Mouse (Mus musculus) lung, embryonic 14.5 days (tissue): ENCODE measurements at regions not wholly inside any gene's neighbourhood (a gene's known extent, or its start where the extent isn't known, plus 50 kb on each side); places are given as distances from the start of the nearest gene placed in this dataset.
A peak's percentile ranks its signal among the peaks of the same experiment; 100 is the strongest.

ENCODE experiments used
- ATAC-seq: fragments of 200-750 bp; cut with Nextera tagmentation; 2 replicates; pipeline ENCODE4 v1.8.0; 2017; ENCODE audit warnings: mild to moderate bottlenecking, moderate TSS enrichment, moderate library complexity; ENCODE audit not compliant: insufficient read depth
- DNase-seq: peaks from one replicate; pipeline ENCODE4 v3.0.0-alpha.2; 2015
- H3K27ac ChIP-seq: fragments of 300-500 bp; sonication (generic); 2 replicates; pipeline ENCODE4 v1.5.1; 2014; ENCODE audit warnings: low read depth, mild to moderate bottlenecking, moderate library complexity
- H3K27me3 ChIP-seq: fragments of 300-500 bp; sonication (generic); 2 replicates; pipeline ENCODE4 v1.6.1; 2014; ENCODE audit warnings: low read length, control low read depth; ENCODE audit not compliant: insufficient read depth
- H3K36me3 ChIP-seq: fragments of 300-500 bp; sonication (generic); 2 replicates; pipeline ENCODE4 v1.6.1; 2014; ENCODE audit warnings: control low read depth; ENCODE audit not compliant: insufficient read depth
- H3K4me1 ChIP-seq: fragments of 300-500 bp; sonication (generic); 2 replicates; pipeline ENCODE4 v1.6.1; 2014; ENCODE audit warnings: antibody characterized with exemption, control low read depth; ENCODE audit not compliant: insufficient read depth
- H3K4me2 ChIP-seq: fragments of 300-500 bp; sonication (generic); 2 replicates; pipeline ENCODE4 v1.6.1; 2014; ENCODE audit warnings: mild to moderate bottlenecking
- H3K4me3 ChIP-seq: fragments of 300-500 bp; sonication (generic); 2 replicates; pipeline ENCODE4 v1.5.1; 2014; ENCODE audit warnings: low read depth, low read length
- H3K9ac ChIP-seq: fragments of 300-500 bp; sonication (generic); 2 replicates; pipeline ENCODE4 v1.6.1; 2014
- H3K9me3 ChIP-seq: fragments of 300-500 bp; sonication (generic); 2 replicates; pipeline ENCODE4 v1.6.1; 2016; ENCODE audit warnings: low read depth, low read length, control low read depth
- CTCF ChIP-seq: IDR thresholded peaks from 2 replicates; pipeline ENCODE4 v1.5.1; 2016; ENCODE audit warnings: antibody characterized with exemption, low read depth
- WGBS: fragments of 180-500 bp; shearing (Covaris S2); extraction: QIAGEN DNeasy Blood & Tissue Kit; methylation state at CpG from one replicate; pipeline ENCODE4 v1.1.7; 2014; 5-methylcytosine and 5-hydroxymethylcytosine counted together

DNA sequence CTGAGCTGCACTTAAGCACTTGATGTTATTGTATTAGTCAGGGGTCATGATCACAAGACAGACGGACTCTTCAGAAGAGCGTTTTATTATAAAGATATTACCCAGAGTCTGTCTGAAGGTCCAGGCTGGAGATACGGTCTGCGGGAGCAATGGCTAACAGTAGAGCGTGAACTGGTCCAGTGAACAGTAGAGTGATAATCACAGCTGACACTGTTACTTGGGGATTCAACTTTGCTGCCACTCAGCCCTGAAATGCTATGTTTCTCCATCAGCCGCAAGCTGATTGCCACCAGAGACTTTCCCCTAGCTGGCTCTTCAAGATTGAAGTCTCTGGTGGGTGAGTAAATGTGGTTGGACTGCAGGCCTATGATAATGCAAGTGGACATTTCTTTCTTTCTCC lies 133.1 kb upstream of the Zc3h12c start:
- Histone ChIP-seq H3K9ac (no peak overlapping the region), H3K36me3 (no peaks in the 10 kb centered on the region), H3K27me3 (no peaks in the 10 kb centered on the region), H3K4me2 (no peak overlapping the region), H3K27ac (no peak overlapping the region), H3K4me3 (no peak overlapping the region), H3K4me1 (no peaks in the 10 kb centered on the region), H3K9me3 (no peaks in the 10 kb centered on the region)
- 59% methylated on average over 6 of the region's 6 CpGs for WGBS
- ATAC-seq (no peak), DNase-seq (no peak)
- TF ChIP-seq CTCF, result no peak

DNA sequence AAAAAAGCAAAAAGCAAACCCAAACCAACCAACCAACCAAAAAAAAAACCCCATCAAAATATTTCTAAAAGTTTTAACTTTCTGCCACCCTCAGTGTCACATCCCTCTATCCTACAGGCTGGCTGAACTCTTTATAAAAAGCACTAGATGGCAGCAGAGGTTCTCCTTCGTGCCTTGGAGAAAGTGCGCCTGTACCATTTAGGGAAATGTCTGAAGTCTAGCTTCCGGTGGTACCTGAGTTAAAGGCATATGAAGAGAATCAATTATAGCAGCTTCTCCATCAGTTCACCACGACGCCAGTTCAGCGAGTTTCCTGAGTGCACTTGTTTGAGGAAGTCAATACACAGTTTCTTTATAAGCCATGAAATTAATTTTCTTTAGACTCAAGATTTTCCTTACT lies 130.0 kb upstream of the Zc3h12c start:
- Histone ChIP-seq H3K4me1 (no peaks in the 10 kb centered on the region), H3K27me3 (no peaks in the 10 kb centered on the region), H3K36me3 (no peaks in the 10 kb centered on the region), H3K9ac (no peak overlapping the region), H3K4me2 (no peak overlapping the region), H3K4me3 (no peak overlapping the region), H3K9me3 (no peaks in the 10 kb centered on the region), H3K27ac (no peak overlapping the region)
- ATAC-seq (peak; percentile 52; the same call in 1 of the 2 replicates), DNase-seq (peak; percentile 79)
- TF ChIP-seq CTCF, result peak; percentile 70
- WGBS, result 6% methylated on average over 6 of the region's 6 CpGs

DNA sequence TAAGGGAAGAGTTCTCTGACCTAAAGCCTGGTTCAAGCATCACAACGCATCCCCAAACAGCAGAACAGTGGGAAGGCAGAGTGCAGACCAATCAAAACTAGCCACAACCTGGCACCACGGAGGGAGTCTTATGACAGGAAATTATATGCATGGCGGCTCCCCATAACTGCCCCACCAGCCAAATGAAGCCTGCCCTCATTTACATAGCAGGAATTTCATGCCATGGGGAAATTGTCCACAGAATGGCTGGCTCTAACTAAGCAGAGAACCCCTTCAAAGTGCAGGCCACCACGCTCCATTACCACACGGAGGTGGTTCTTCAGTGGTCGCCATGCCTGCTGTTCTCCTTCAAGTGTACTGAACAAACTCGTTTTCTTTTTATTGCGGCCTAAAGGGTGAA lies 126.3 kb upstream of the Zc3h12c start:
- no peaks in the 10 kb centered on the region for H3K27me3 ChIP-seq
- H3K4me1 ChIP-seq, result no peaks in the 10 kb centered on the region
- TF ChIP-seq CTCF, result no peak
- no peaks in the 10 kb centered on the region for H3K36me3 ChIP-seq
- no peak overlapping the region for H3K27ac ChIP-seq
- 78% methylated on average over 8 of the region's 8 CpGs for WGBS
- no peak overlapping the region for H3K9ac ChIP-seq
- ATAC-seq, result no peak
- no peak overlapping the region for H3K4me2 ChIP-seq
- no peaks in the 10 kb centered on the region for H3K9me3 ChIP-seq
- DNase-seq, result no peak
- H3K4me3 ChIP-seq, result no peak overlapping the region

DNA sequence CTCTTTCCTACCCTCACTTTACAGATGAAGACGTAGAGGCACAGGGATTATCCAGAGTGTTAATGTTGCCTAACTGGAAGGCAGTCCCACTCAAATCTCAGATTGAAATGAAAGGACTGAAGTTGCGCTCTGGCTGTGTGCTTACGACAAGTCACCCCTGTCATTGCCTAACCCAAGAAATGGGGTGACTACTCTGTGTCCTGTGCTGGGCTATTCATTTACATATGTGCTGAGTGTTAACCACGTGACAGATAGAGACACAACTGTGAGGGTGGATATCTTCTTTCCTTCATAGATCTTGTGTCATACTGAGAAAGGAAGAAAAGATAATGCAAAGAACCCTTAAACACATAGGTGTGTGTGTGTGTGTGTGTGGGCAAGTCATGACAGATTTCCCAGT lies 120.7 kb upstream of the Zc3h12c start:
- ATAC-seq (no peak), DNase-seq (no peak)
- H3K4me1 ChIP-seq, result no peaks in the 10 kb centered on the region
- no peak overlapping the region for H3K4me3 ChIP-seq
- no peaks in the 10 kb centered on the region for H3K27me3 ChIP-seq
- no peak overlapping the region for H3K4me2 ChIP-seq
- H3K27ac ChIP-seq, result no peak overlapping the region
- H3K36me3 ChIP-seq, result no peaks in the 10 kb centered on the region
- TF ChIP-seq CTCF, result no peak
- H3K9me3 ChIP-seq, result no peaks in the 10 kb centered on the region
- H3K9ac ChIP-seq, result no peak overlapping the region
- WGBS, result 68% methylated on average over 4 of the region's 4 CpGs

DNA sequence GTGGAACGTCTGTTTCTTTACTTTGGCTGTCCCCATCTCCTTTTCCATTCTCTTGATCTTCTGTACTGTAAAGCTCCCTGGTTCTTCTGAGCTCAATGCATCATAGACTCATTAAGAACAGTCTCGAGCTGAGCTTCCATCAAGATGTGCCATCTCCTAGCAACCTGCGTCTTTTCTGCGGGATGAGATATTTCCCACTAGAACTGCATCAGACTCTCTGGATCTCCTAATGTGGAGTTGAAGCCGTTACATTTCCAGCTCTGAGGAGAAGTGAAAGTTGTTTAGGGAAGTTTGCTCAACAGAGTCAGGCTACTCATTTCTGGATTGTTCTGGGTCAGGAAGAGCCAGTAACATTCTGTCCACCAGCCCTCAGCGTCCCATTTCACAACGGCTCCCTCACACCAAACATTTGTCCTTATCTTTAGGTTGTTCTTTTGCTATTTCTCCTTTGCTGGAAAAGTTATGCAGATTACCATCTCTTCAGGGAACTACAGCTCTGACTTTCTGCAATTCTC lies 119.4 kb upstream of the Zc3h12c start:
- no peak for DNase-seq
- H3K36me3 ChIP-seq, result no peaks in the 10 kb centered on the region
- no peak overlapping the region for H3K4me2 ChIP-seq
- no peak overlapping the region for H3K4me3 ChIP-seq
- H3K9ac ChIP-seq, result no peak overlapping the region
- no peaks in the 10 kb centered on the region for H3K4me1 ChIP-seq
- H3K27ac ChIP-seq, result no peak overlapping the region
- no peak for TF ChIP-seq CTCF
- H3K9me3 ChIP-seq, result no peaks in the 10 kb centered on the region
- 67% methylated on average over 7 of the region's 7 CpGs for WGBS
- no peaks in the 10 kb centered on the region for H3K27me3 ChIP-seq
- ATAC-seq, result no peak

DNA sequence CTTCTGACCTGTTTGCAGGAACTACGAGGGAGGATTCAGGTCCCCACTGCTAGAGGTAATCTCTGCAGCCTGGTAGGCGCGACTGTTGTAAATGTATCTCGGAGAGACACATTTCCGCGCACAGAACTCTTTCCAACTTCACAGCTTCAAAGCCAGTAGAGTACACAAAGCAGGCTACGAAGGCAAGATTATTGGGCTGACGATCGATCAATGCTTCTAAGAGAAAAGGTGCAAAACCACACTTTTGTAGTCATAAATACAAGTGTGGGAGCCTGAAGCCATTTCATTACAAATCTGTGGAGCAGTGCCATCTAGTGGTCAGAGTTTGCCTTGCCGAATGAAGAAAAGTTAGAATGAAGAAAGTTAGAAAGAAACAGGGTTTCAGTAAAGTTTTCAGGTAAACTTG lies 118.9 kb upstream of the Zc3h12c start:
- Histone ChIP-seq H3K4me1 (no peaks in the 10 kb centered on the region), H3K9ac (peak overlapping the region; percentile 34; the same call in 1 of the 2 replicates), H3K27ac (no peak overlapping the region), H3K4me3 (peak overlapping the region; percentile 20), H3K9me3 (no peaks in the 10 kb centered on the region), H3K4me2 (peak overlapping the region; percentile 60), H3K27me3 (no peaks in the 10 kb centered on the region), H3K36me3 (no peaks in the 10 kb centered on the region)
- no peak for ATAC-seq
- DNase-seq, result peak; percentile 91
- peak; percentile 81 for TF ChIP-seq CTCF
- 5% methylated on average over 10 of the region's 10 CpGs for WGBS

DNA sequence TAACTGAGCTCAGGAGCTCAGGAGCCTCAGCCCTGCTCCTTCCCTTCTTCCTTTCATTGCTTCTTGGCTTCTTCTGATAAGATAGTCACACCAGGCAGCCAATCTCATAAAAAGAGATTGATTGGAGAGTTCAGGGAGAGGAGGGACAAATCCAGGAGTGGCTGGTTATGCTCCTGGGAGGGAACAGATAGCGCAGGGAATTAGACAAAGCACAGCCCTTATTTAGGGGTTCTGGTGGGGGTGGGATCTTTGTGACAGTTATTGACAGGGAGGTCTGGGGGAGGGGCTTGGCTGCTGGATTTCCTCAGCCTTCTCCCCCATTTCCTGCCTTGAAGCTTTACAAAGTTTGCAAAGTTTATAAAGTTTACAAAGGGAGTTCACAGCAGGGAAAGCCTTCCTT lies 117.7 kb upstream of the Zc3h12c start:
- ATAC-seq (no peak), DNase-seq (peak; percentile 28)
- no peak for TF ChIP-seq CTCF
- H3K27ac ChIP-seq, result no peak overlapping the region
- H3K4me2 ChIP-seq, result no peak overlapping the region
- H3K4me3 ChIP-seq, result no peak overlapping the region
- H3K9me3 ChIP-seq, result no peaks in the 10 kb centered on the region
- H3K36me3 ChIP-seq, result no peaks in the 10 kb centered on the region
- no peak overlapping the region for H3K9ac ChIP-seq
- WGBS, result 6% methylated on average over 1 of the region's 1 CpGs
- H3K27me3 ChIP-seq, result no peaks in the 10 kb centered on the region
- H3K4me1 ChIP-seq, result no peaks in the 10 kb centered on the region

DNA sequence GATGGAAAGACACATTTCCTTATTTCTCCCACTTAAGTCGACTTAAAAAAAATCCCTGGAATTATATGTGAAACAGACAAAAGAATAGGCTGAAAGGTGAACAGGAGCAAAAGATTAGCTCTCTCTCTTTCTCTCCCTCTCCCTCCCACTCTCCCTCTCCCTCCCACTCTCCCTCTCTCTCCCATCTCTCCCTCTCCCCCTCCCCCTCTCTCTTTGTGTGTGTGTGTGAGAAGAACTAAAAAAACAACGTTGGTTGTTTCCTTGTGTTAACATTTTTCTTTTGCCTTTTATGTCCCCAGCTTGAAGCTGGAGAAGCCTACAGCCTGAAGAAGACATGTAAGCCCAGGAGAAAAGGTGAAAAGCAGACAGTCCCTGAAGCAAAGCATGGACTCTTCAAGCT lies 115.2 kb upstream of the Zc3h12c start:
- Histone ChIP-seq H3K4me1 (no peaks in the 10 kb centered on the region), H3K36me3 (no peaks in the 10 kb centered on the region), H3K4me3 (no peak overlapping the region), H3K4me2 (no peak overlapping the region), H3K9ac (no peak overlapping the region), H3K27ac (no peak overlapping the region), H3K9me3 (no peaks in the 10 kb centered on the region), H3K27me3 (no peaks in the 10 kb centered on the region)
- DNase-seq (no peak), ATAC-seq (no peak)
- 23% methylated on average over 2 of the region's 2 CpGs for WGBS
- no peak for TF ChIP-seq CTCF
